Mouse (Mus musculus): ENCODE measurements around the gene Arhgef39.
A peak's percentile ranks its signal among the peaks of the same experiment; 100 is the strongest.
"Not testable (repeated sequence)": the region's sequence is repeated elsewhere in the genome, so short reads cannot be mapped to it uniquely, and the experiment has no call there.

The Arhgef39 gene

GRCm38 (mm10) chr4:43507938-43508665, 8.6 kb upstream of the Arhgef39 start:
- DNase-seq (ENCODE audit: low read depth, low spot score) = no peak

- DNase-seq (ENCODE audit: low read depth, low spot score) = no peak
Observed at GRCm38 (mm10) chr4:43506536-43507185, 7.2 kb upstream of the Arhgef39 start, which contains the start of gene Car9. Car9 (plus strand) TSS chr4:43506966.

GRCm38 (mm10) chr4:43506074-43506473, 6.6 kb upstream of the Arhgef39 start:
- DNase-seq (ENCODE audit: low read depth, low spot score) = no peak

GRCm38 (mm10) chr4:43504269-43504668, 4.8 kb upstream of the Arhgef39 start:
- no peak for DNase-seq (ENCODE audit: low read depth, low spot score)

GRCm38 (mm10) chr4:43503506-43503905, 4.0 kb upstream of the Arhgef39 start:
- no peak for DNase-seq (ENCODE audit: low read depth, low spot score)

GRCm38 (mm10) chr4:43503041-43503440, 3.5 kb upstream of the Arhgef39 start:
- no peak for DNase-seq (ENCODE audit: low read depth, low spot score)

GRCm38 (mm10) chr4:43498983-43499382, 512 bp downstream of the Arhgef39 start:
- no peak for DNase-seq (ENCODE audit: low read depth, low spot score)

GRCm38 (mm10) chr4:43497946-43498345, 1.5 kb downstream of the Arhgef39 start:
- DNase-seq (ENCODE audit: low read depth, low spot score) = no peak

GRCm38 (mm10) chr4:43497405-43497804, 2.1 kb downstream of the Arhgef39 start:
- DNase-seq (ENCODE audit: low read depth, low spot score) = no peak

- DNase-seq (ENCODE audit: low read depth, low spot score) = no peak
Observed at GRCm38 (mm10) chr4:43496587-43496986, 2.9 kb downstream of the Arhgef39 start.

- no peak for DNase-seq (ENCODE audit: low read depth, low spot score)
Observed at GRCm38 (mm10) chr4:43493846-43494240, 5.7 kb downstream of the Arhgef39 start.

- peak; percentile 80 for DNase-seq (ENCODE audit: low read depth, low spot score)
Observed at GRCm38 (mm10) chr4:43493186-43493845, 6.2 kb downstream of the Arhgef39 start.

- DNase-seq (ENCODE audit: low read depth, low spot score) = peak; percentile 93
Observed at GRCm38 (mm10) chr4:43492821-43493185, 6.7 kb downstream of the Arhgef39 start, which contains the start of gene Ccdc107. Ccdc107 (plus strand) TSS chr4:43492900.

- no peak for DNase-seq (ENCODE audit: low read depth, low spot score)
Observed at GRCm38 (mm10) chr4:43492101-43492820, 7.2 kb downstream of the Arhgef39 start.

GRCm38 (mm10) chr4:43490801-43491200, 8.7 kb downstream of the Arhgef39 start:
- DNase-seq (ENCODE audit: low read depth, low spot score) = no peak

GRCm38 (mm10) chr4:43489611-43490010, 9.9 kb downstream of the Arhgef39 start:
- DNase-seq (ENCODE audit: low read depth, low spot score) = no peak

- DNase-seq (ENCODE audit: low read depth, low spot score) = not testable (repeated sequence)
Observed at GRCm38 (mm10) chr4:43485666-43486065, 13.8 kb downstream of the Arhgef39 start.

- DNase-seq (ENCODE audit: low read depth, low spot score) = no peak
Observed at GRCm38 (mm10) chr4:43483535-43484091, 15.9 kb downstream of the Arhgef39 start, which contains the start of gene Sit1. Sit1 (minus strand) TSS chr4:43483734.

- no peak for DNase-seq (ENCODE audit: low read depth, low spot score)
Observed at GRCm38 (mm10) chr4:43482591-43482990, 16.9 kb downstream of the Arhgef39 start.

- no peak for DNase-seq (ENCODE audit: low read depth, low spot score)
Observed at GRCm38 (mm10) chr4:43481894-43482456, 17.5 kb downstream of the Arhgef39 start.

- no peak for DNase-seq (ENCODE audit: low read depth, low spot score)
Observed at GRCm38 (mm10) chr4:43480985-43481384, 18.5 kb downstream of the Arhgef39 start.

All from WW6 (cell line).